Mouse (Mus musculus) cerebellum, adult 11 months (tissue): ENCODE results near the gene Coq9.
A peak's percentile ranks its signal among the peaks of the same experiment; 100 is the strongest.

Source experiments
- DNase-seq: peaks from one replicate; pipeline ENCODE4 v3.0.0; 2022

The Coq9 gene

GRCm38 (mm10) chr8:94870474-94871107 lies 32.5 kb downstream of the Coq9 start:
- no peak for DNase-seq

GRCm38 (mm10) chr8:94871108-94871894 lies 33.2 kb downstream of the Coq9 start:
- DNase-seq = no peak

GRCm38 (mm10) chr8:94872156-94872555 lies 34.0 kb downstream of the Coq9 start:
- no peak for DNase-seq

GRCm38 (mm10) chr8:94872576-94872975 lies 34.5 kb downstream of the Coq9 start:
- no peak for DNase-seq

- peak; percentile 56 for DNase-seq
Measured at GRCm38 (mm10) chr8:94874358-94874757, 36.2 kb downstream of the Coq9 start.

- DNase-seq = no peak
Measured at GRCm38 (mm10) chr8:94875096-94875870, 37.2 kb downstream of the Coq9 start.

GRCm38 (mm10) chr8:94875871-94876150 lies 37.7 kb downstream of the Coq9 start:
- DNase-seq = no peak

GRCm38 (mm10) chr8:94876197-94876730 lies 38.1 kb downstream of the Coq9 start, which contains the start of gene Dok4:
Dok4 (minus strand) TSS chr8:94876330.
- peak; percentile 53 for DNase-seq

GRCm38 (mm10) chr8:94876820-94877219 lies 38.7 kb downstream of the Coq9 start:
- no peak for DNase-seq

GRCm38 (mm10) chr8:94880742-94881141 lies 42.6 kb downstream of the Coq9 start:
- DNase-seq = no peak

GRCm38 (mm10) chr8:94888383-94889036 lies 50.4 kb downstream of the Coq9 start:
- DNase-seq = no peak

- DNase-seq = no peak
Measured at GRCm38 (mm10) chr8:94892917-94893316, 54.8 kb downstream of the Coq9 start.

- DNase-seq = no peak
Measured at GRCm38 (mm10) chr8:94899262-94899661, 61.1 kb downstream of the Coq9 start.

- no peak for DNase-seq
Measured at GRCm38 (mm10) chr8:94900617-94901016, 62.5 kb downstream of the Coq9 start.

GRCm38 (mm10) chr8:94901031-94901430 lies 62.9 kb downstream of the Coq9 start:
- no peak for DNase-seq

GRCm38 (mm10) chr8:94903709-94904108 lies 65.6 kb downstream of the Coq9 start:
- DNase-seq = no peak
